Mouse (Mus musculus) ES-Bruce4 (cell line): ENCODE results near the gene Txlna.

Source experiments
- CTCF ChIP-seq: IDR thresholded peaks from one replicate; pipeline ENCODE4 v1.8.1; 2011; ENCODE audit warnings: low read depth, low read length
- EP300 ChIP-seq: IDR thresholded peaks from 2 replicates; pipeline ENCODE4 v1.6.1; 2011; ENCODE audit warnings: low read depth, low read length; ENCODE audit not compliant: insufficient read depth
- POLR2A ChIP-seq: IDR thresholded peaks from one replicate; pipeline ENCODE4 v1.8.1; 2011; ENCODE audit warnings: low read length; ENCODE audit not compliant: insufficient read depth

DNA sequence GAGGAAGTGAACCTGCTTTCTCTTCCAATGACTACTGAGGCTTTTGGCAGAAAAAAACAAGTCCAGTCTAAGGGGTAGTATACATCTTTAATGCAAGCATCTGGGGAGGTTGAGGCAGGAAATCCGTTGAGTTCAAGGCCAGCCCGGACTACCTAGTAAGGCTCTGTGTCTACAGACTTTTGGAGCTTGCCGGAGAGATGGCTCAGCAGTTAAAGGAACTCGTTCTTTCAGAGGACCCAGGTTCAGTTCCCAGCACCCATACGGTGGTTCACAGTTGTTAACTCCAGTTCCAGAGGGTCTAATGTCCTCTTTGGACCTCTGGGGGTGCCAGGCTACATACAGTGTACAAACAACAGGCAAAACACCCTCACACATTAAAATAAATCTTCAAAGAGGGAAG, 22.8 kb downstream of the Txlna start:
- TF ChIP-seq EP300 (no peak), CTCF (no peak), POLR2A (no peak)
